Mouse (Mus musculus): ENCODE measurements around the gene Sv2b.

Gene Sv2b

DNA sequence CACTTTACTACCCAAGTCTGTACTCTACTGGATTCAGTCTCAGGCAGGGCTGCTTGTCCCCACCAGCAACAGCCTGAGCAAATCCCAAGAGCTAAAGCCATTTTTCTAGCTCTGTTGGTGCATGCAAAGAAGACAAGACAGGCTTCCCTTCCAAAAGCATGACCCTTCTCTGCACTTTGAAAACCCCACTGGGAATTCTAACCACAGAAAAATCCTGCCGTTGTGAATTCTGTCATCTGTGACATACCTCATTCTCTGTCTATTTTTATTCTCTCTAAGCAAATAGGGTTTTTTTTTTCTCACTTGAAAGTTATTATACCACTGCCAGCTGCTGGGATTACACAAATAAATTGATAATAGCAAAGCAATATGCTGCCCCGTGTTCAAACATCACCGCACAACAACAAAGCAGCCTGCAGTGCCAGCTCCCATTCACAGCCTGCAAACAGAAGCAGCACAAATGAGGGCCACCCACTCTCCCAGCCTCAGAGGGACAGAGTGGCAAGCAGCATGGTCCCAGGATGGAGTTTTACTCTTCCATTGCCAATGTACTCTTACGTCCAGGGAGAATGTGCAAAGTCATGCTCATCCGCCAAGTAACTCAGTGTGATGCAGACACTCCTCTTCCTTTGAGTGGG, 13.7 kb downstream of the Sv2b start:
- no peak for DNase-seq (ENCODE audit: low read depth in 1 of 2, low spot score in 2 of 2)

- DNase-seq (ENCODE audit: low read depth in 1 of 2, low spot score in 2 of 2): no peak
These were observed 16.8 kb downstream of the Sv2b start for GRCm38 (mm10) chr7:75292246-75292645.

- DNase-seq (ENCODE audit: low read depth in 1 of 2, low spot score in 2 of 2): no peak
These were observed 18.5 kb downstream of the Sv2b start for GRCm38 (mm10) chr7:75290554-75290953.

GRCm38 (mm10) chr7:75287237-75287636, 21.8 kb downstream of the Sv2b start:
- no peak for DNase-seq (ENCODE audit: low read depth in 1 of 2, low spot score in 2 of 2)

- no peak for DNase-seq (ENCODE audit: low read depth in 1 of 2, low spot score in 2 of 2)
These were observed 26.1 kb downstream of the Sv2b start for GRCm38 (mm10) chr7:75282951-75283350.

- no peak for DNase-seq (ENCODE audit: low read depth in 1 of 2, low spot score in 2 of 2)
These were observed 26.9 kb downstream of the Sv2b start for GRCm38 (mm10) chr7:75282080-75282650.

DNA sequence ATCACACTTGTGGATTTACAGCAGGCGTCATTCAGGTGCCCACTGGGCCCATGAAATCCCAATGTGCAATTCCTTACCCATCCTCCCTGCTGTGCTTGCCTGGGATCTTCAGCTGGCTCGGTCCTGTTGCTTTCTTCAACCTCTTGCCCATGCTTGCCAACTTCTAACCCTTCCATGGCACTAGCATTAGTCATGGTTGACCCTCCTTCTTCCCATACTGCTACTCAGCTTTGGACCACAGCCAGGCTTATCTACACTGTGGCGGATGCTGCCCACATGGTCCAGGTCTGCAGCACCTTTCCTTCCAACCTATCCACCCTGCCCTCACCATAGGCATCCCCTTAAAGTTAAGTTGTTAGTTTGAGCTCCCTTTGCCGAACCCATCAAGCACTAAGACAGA, 28.0 kb downstream of the Sv2b start:
- no peak for DNase-seq (ENCODE audit: low read depth in 1 of 2, low spot score in 2 of 2)

DNA sequence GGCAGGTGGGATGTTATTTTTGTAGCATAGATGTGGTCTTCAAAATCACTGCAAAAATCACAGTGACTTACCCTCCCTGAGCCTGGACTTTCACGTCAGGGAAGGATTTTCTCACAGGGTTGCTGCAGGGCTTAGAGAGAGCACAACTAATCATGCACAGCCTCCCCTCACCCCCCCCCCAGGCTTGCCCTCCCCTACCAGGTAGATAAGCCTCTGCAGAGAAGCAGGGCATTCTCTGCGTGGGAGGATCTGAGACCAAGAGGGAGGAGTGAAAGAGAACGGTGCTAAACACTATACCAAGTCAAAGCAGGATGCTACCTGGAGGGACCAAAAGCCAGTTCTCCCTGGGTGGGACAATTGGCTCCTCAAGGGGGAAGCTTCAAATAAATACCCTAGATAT, 31.2 kb downstream of the Sv2b start:
- DNase-seq (ENCODE audit: low read depth in 1 of 2, low spot score in 2 of 2): no peak

GRCm38 (mm10) chr7:75276739-75277138, 32.3 kb downstream of the Sv2b start:
- no peak for DNase-seq (ENCODE audit: low read depth in 1 of 2, low spot score in 2 of 2)

DNA sequence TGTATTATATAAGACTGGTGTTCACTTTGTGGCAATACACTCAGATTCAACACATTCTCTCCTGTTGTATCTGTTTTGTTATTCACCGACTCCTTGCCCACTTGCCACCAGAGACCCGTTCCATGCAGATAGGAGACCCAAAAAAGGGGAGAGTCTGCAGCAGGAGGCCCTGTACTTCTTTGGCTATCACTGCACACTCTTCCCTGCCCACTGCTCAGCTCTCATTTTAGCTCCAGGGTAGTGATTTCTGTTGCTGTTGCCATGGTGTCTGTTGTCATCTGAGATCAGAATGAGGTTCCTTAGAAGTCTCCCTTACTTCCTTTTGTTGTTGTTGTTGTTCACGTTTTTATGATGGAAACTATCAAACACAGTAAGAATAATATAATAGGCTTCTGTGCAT, 34.5 kb downstream of the Sv2b start:
- DNase-seq (ENCODE audit: low read depth in 1 of 2, low spot score in 2 of 2): no peak

DNA sequence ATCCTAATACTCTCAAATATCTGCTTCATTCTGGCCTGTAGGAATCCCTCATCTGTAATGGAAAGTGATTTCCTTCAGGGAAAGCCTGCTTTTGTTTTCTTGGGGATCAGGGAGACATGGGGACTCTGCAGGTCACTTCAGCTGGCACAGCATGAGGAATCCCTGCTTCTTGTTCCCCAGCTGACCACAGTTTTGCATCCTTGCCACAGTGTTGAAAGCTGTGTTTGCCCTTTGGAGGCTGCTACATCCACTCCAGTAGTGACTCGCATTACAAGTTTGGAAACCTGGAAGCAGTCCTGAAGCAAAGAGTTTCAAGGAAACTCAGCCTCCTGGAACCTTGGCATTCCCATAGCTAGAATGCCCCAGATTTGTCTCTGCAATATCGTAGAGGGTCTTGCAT, 35.4 kb downstream of the Sv2b start:
- DNase-seq (ENCODE audit: low read depth in 1 of 2, low spot score in 2 of 2): no peak

- DNase-seq (ENCODE audit: low read depth in 1 of 2, low spot score in 2 of 2): no peak
These were observed 37.1 kb downstream of the Sv2b start for GRCm38 (mm10) chr7:75271921-75272381.

DNA sequence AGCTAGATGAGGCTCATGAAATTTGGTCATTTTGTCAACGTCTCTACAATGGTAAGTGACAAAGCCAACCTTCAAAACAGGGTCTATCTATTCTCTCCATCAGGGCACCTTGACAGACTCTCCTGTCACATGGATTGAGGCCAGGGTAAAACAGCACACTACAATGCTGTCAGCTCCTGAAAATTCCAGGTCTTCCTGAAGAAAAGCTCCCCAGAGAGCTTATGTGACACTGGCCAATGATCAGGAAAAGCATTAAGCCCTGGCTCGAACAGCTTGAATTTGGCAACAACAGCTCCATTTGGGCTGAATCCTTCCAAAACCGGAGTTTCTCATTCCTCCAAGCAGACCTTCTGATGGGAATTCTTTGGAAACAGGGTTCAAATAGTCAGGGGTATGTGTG, 37.8 kb downstream of the Sv2b start:
- DNase-seq (ENCODE audit: low read depth in 1 of 2, low spot score in 2 of 2): no peak

DNA sequence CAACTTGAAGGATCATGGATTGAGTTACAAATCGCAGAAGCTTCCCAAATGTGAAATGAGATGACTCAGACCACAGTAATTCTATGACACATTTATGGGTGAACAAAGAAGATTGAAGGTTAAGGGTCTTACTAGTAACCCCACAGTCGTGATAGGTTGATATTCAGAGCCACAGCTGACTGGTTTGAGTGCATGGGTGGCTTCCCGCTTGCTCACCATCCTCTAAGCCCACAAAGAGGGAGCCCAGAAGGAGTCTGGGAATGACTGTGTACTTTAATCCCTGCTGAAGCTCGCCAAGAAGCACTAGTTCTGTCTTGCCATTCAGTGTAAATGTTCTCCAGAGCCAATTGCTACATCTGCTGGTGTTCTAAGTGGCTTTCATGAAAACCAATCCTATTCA, 41.8 kb downstream of the Sv2b start:
- DNase-seq (ENCODE audit: low read depth in 1 of 2, low spot score in 2 of 2): no peak

DNA sequence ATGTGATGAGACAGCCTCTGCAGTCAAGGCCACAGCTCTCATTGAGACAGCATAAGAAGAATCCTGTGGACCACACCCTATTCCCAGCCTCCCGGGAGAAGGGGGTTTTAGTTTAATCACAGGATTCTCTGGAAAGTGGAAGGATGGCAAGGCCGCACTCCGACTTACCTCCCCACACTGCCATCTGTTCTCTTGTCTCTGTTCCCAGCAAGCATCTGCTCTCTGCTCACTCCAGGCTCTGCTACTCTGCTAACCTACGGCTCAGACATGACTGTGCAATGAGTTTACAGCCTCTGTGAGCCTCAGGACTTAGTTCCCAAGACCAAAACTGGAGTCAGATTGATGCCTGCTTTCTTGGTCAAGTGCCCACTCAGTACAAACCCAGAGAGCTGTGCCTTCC, 43.8 kb downstream of the Sv2b start:
- no peak for DNase-seq (ENCODE audit: low read depth in 1 of 2, low spot score in 2 of 2)

DNA sequence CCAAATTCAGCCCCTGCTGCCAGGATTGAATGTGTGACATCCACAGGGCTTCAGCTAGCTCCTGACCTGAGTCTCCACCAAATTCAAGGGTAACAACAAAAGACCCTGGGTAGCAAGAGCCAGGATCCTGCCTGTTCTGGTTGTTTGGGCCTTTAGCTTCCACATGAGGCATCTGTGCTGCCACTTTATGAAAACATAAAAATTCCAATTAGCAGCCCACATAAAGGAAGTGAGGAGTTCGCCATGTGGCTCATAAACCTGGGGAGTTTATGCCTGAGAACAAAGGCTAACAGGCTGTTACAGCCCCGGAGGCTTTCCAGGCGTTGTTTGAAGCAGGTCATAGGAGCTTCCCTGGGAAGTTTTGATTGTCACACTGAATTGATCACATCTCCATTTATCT, 49.1 kb downstream of the Sv2b start:
- no peak for DNase-seq (ENCODE audit: low read depth in 1 of 2, low spot score in 2 of 2)

DNA sequence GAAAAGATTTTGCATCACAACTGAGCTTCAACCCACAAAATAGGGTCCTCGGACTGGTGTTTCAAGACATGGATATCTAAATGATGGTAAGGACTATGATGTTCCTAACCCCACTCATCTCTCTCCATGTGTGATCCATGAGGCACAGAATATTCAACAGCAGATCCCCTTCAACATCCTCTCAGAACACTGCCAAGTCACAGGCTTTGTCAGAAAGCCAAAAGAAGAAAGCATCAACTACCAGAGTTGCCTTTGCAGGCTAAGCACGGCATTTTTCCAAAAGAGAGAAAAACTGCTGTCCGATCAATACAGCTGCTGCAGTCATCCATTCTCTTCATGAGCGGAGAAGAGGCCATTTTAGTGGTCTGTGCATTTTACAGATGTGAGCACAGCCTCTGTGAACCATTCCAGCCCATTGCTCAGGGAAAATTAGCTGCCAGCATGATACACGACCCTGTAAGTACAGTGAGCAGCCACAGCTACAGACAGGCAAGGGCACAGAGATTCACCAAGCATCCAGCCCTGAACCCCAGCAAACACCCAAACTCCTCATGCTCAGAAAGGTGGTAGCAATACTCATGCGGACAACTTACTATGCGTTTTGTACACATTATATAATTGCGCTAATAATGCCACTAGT, 55.3 kb downstream of the Sv2b start:
- no peak for DNase-seq (ENCODE audit: low read depth in 1 of 2, low spot score in 2 of 2)

DNA sequence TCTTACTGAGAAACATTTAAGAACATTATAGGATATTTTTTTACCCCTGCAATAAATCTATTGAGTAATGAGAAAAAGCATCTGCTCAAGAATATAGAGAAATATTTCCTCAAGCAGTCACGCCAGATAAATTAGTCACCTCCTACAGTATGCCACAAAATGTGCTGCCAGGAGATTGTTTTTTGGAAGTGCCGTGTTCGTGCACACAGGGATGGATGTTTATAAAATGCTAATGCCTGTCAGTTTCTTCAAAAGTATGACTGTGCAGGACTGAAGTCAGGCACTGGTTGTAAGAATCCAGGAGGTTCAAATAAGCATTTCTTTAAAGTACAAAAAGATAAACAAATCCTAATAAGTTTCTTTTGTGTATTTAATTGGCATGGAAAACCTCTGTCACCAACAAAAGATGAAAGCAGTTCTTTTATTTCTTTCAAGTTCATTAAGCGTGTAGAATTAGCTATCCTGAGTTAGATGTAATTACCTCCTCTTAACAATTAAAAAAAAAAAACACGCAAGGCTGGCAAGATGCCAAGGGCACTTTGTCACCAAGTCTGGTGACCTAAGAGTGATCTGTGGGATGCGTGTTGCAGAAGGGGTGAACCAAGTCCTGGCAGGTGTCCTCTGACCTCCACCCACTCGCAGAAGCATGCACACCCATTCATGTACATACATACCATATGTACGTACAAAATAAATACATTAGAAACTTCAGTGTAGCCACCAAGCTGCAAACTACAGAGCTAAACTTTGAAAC, 68.1 kb downstream of the Sv2b start:
- DNase-seq (ENCODE audit: low read depth in 1 of 2, low spot score in 2 of 2): no peak

DNA sequence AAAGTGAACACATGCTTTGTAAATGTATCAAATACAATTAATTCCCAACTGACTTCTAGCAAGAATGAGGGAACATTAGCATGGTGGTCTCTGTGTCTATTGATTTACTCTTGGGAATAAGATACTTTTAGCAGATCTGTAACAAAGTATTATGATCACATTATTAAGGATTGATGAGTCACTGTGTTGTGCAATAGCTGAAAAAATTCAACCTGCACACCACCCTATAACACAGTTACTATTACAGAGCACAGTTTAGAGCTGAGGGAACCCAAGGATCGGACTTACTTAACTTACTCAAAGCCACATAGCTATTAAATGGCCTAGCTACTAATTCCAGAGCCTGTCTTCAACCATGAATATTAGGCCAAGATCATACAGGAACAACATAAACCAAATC, 72.7 kb downstream of the Sv2b start:
- no peak for DNase-seq (ENCODE audit: low read depth in 1 of 2, low spot score in 2 of 2)

GRCm38 (mm10) chr7:75224206-75224605, 84.9 kb downstream of the Sv2b start:
- DNase-seq (ENCODE audit: low read depth in 1 of 2, low spot score in 2 of 2): no peak

DNA sequence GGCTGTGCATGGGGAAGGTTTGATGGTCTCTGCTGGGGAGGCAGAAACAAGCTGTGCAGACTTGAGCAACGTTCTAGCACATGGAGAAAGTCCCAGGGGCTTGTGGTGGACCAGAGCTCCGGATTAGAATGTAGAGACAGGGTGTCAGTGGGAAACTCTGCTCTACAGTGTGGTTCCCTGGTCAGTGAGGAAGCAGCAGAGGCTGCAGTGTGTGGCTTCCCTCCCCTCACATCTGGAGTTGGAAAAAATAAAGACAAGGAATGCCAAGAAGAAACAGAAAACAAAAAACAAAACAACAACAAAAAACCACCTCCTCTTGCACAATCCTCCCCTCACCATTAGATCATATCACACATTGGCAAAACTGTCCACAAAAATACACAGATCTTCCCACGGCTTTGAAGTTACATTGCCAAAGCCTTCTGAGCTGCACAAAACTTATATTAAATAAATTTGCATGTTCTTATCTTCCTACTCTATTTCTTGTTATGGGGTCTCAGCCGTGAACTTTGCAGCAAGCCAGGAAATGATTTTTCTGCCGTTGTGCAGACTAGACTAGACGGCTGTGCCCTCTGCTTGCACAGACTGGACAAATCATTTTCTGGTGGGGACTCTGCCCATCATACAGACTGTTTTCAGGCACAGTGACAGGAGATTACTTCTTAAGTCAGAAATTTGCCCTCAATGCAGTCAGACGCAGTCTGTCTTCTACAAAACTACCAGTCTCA, 86.2 kb downstream of the Sv2b start:
- no peak for DNase-seq (ENCODE audit: low read depth in 1 of 2, low spot score in 2 of 2)

Measured in monocyte, adult 2 months (primary cell).